Mouse (Mus musculus): ENCODE results near the gene Mov10l1. TPM values are rescaled to one million over a fixed set of nuclear protein-coding genes. Genes with fewer than 3 reads are reported as not detected.

The Mov10l1 gene
- total RNA-seq, 4 experiments from 2014 or later = not detected

- no peak for DNase-seq (ENCODE audit: low spot score in 2 of 2)
These were observed 25.1 kb downstream of the Mov10l1 start for GRCm38 (mm10) chr15:89007781-89008180.

GRCm38 (mm10) chr15:89016722-89017121, 34.0 kb downstream of the Mov10l1 start:
- DNase-seq (ENCODE audit: low spot score in 2 of 2) = no peak

- DNase-seq (ENCODE audit: low spot score in 2 of 2) = no peak
These were observed 37.4 kb downstream of the Mov10l1 start for GRCm38 (mm10) chr15:89020085-89020484.

- no peak for DNase-seq (ENCODE audit: low spot score in 2 of 2)
These were observed 37.8 kb downstream of the Mov10l1 start for GRCm38 (mm10) chr15:89020492-89020891.

- no peak for DNase-seq (ENCODE audit: low spot score in 2 of 2)
These were observed 61.7 kb downstream of the Mov10l1 start for GRCm38 (mm10) chr15:89044381-89044780.

- no peak for DNase-seq (ENCODE audit: low spot score in 2 of 2)
These were observed 63.6 kb downstream of the Mov10l1 start for GRCm38 (mm10) chr15:89046356-89046755.

- no peak for DNase-seq (ENCODE audit: low spot score in 2 of 2)
These were observed 72.0 kb downstream of the Mov10l1 start for GRCm38 (mm10) chr15:89054666-89055065.

GRCm38 (mm10) chr15:89058736-89059135, 76.0 kb downstream of the Mov10l1 start:
- peak in 1 of 2 experiments; percentile 4 for DNase-seq (ENCODE audit: low spot score in 2 of 2)

GRCm38 (mm10) chr15:89059161-89059931, 76.6 kb downstream of the Mov10l1 start, which contains the start of gene Panx2:
TSS of gene Panx2 (plus strand) at chr15:89059734.
- peak in 1 of 2 experiments; percentile 46 for DNase-seq (ENCODE audit: low spot score in 2 of 2)

- peak in 1 of 2 experiments; percentile 26 for DNase-seq (ENCODE audit: low spot score in 2 of 2)
These were observed 77.4 kb downstream of the Mov10l1 start for GRCm38 (mm10) chr15:89060032-89060681.

GRCm38 (mm10) chr15:89060811-89061460, 78.2 kb downstream of the Mov10l1 start:
- DNase-seq (ENCODE audit: low spot score in 2 of 2) = peak in 1 of 2 experiments; percentile 18

GRCm38 (mm10) chr15:89061761-89062517, 79.2 kb downstream of the Mov10l1 start:
- DNase-seq (ENCODE audit: low spot score in 2 of 2) = peak in 1 of 2 experiments; percentile 4

- DNase-seq (ENCODE audit: low spot score in 2 of 2) = no peak
These were observed 79.8 kb downstream of the Mov10l1 start for GRCm38 (mm10) chr15:89062518-89062910.

- peak in 1 of 2 experiments; percentile 7 for DNase-seq (ENCODE audit: low spot score in 2 of 2)
These were observed 80.3 kb downstream of the Mov10l1 start for GRCm38 (mm10) chr15:89063001-89063400.

- DNase-seq (ENCODE audit: low spot score in 2 of 2) = peak; percentile 14 to 81
These were observed 80.8 kb downstream of the Mov10l1 start for GRCm38 (mm10) chr15:89063536-89063935.

- DNase-seq (ENCODE audit: low spot score in 2 of 2) = peak in 1 of 2 experiments; percentile 10
These were observed 82.2 kb downstream of the Mov10l1 start for GRCm38 (mm10) chr15:89064891-89065290.

GRCm38 (mm10) chr15:89067609-89068008, 84.9 kb downstream of the Mov10l1 start:
- peak in 1 of 2 experiments; percentile 12 for DNase-seq (ENCODE audit: low spot score in 2 of 2)

GRCm38 (mm10) chr15:89068226-89068625, 85.5 kb downstream of the Mov10l1 start:
- peak in 1 of 2 experiments; percentile 6 for DNase-seq (ENCODE audit: low spot score in 2 of 2)

GRCm38 (mm10) chr15:89069336-89069840, 86.7 kb downstream of the Mov10l1 start:
- DNase-seq (ENCODE audit: low spot score in 2 of 2) = no peak

GRCm38 (mm10) chr15:89070606-89071005, 87.9 kb downstream of the Mov10l1 start:
- DNase-seq (ENCODE audit: low spot score in 2 of 2) = no peak

Data from left cerebral cortex, adult 8-10 months (tissue).